Mouse (Mus musculus): ENCODE measurements around the gene Cdh1. TPM values are rescaled to one million over a fixed set of nuclear protein-coding genes. Genes with fewer than 3 reads are reported as not detected.

Cdh1 gene
- polyA plus RNA-seq, 1 experiment from 2014 or later = 108 TPM

- 77% methylated on average over 8 of the region's 8 CpGs for WGBS
These were observed 71.7 kb downstream of the Cdh1 start for GRCm38 (mm10) chr8:106674894-106675293.

GRCm38 (mm10) chr8:106682971-106683668, 80.0 kb downstream of the Cdh1 start, which contains the start of gene Tango6:
Gene Tango6 (plus strand): TSS chr8:106683068.
- Histone ChIP-seq H3K36me3 (ENCODE audit: insufficient read depth, low read length) (no peaks in the 10 kb centered on the region), H3K4me2 (replicated peaks; ENCODE audit: low read depth, low read length) (peak within 1 kb of the TSS; percentile 51), H3K4me1 (ENCODE audit: insufficient read depth, low read length) (peaks cover 13% of the 10 kb centered on the region; the same call in 1 of the 2 replicates), H3K4me3 (ENCODE audit: low read length) (peak within 1 kb of the TSS; percentile 74), H3K27ac (ENCODE audit: low read length) (peak within 1 kb of the TSS; percentile 96), H3K9me3 (ENCODE audit: low read length) (no peaks in the 10 kb centered on the region), H3K9ac (replicated peaks; ENCODE audit: low read length) (peak within 1 kb of the TSS; percentile 85), H3K27me3 (ENCODE audit: insufficient read depth, low read length) (no peaks in the 10 kb centered on the region)
- under 1% methylated on average over 50 of the region's 50 CpGs for WGBS
- ATAC-seq (ENCODE audit: low FRiP score, low TSS enrichment) = peak; percentile 95

More at GRCm38 (mm10) chr8:106674894-106675293, 71.7 kb downstream of the Cdh1 start:
- no peaks in the 10 kb centered on the region for H3K9me3 ChIP-seq (ENCODE audit: low read length)
- no peaks in the 10 kb centered on the region for H3K36me3 ChIP-seq (ENCODE audit: insufficient read depth, low read length)
- no peak overlapping the region for H3K4me3 ChIP-seq (ENCODE audit: low read length)
- no peak overlapping the region for H3K4me2 ChIP-seq (replicated peaks; ENCODE audit: low read depth, low read length)
- H3K27me3 ChIP-seq (ENCODE audit: insufficient read depth, low read length) = no peaks in the 10 kb centered on the region
- no peak overlapping the region for H3K27ac ChIP-seq (ENCODE audit: low read length)
- ATAC-seq (ENCODE audit: low FRiP score, low TSS enrichment) = no peak
- H3K4me1 ChIP-seq (ENCODE audit: insufficient read depth, low read length) = no peaks in the 10 kb centered on the region
- no peak overlapping the region for H3K9ac ChIP-seq (replicated peaks; ENCODE audit: low read length)

- Histone ChIP-seq H3K27me3 (ENCODE audit: insufficient read depth, low read length) (no peaks in the 10 kb centered on the region), H3K9ac (replicated peaks; ENCODE audit: low read length) (no peak overlapping the region), H3K4me2 (replicated peaks; ENCODE audit: low read depth, low read length) (no peak overlapping the region), H3K4me3 (ENCODE audit: low read length) (no peak overlapping the region), H3K4me1 (ENCODE audit: insufficient read depth, low read length) (peaks cover 13% of the 10 kb centered on the region; the same call in 1 of the 2 replicates), H3K36me3 (ENCODE audit: insufficient read depth, low read length) (no peaks in the 10 kb centered on the region), H3K27ac (ENCODE audit: low read length) (no peak overlapping the region), H3K9me3 (ENCODE audit: low read length) (no peaks in the 10 kb centered on the region)
- 95% methylated on average over 4 of the region's 4 CpGs for WGBS
- ATAC-seq (ENCODE audit: low FRiP score, low TSS enrichment) = no peak
These were observed 81.2 kb downstream of the Cdh1 start for GRCm38 (mm10) chr8:106684387-106684786.

- Histone ChIP-seq H3K27me3 (ENCODE audit: insufficient read depth, low read length) (no peaks in the 10 kb centered on the region), H3K9ac (replicated peaks; ENCODE audit: low read length) (no peak overlapping the region), H3K4me1 (ENCODE audit: insufficient read depth, low read length) (peaks cover 13% of the 10 kb centered on the region; the same call in 1 of the 2 replicates), H3K4me3 (ENCODE audit: low read length) (no peak overlapping the region), H3K4me2 (replicated peaks; ENCODE audit: low read depth, low read length) (no peak overlapping the region), H3K36me3 (ENCODE audit: insufficient read depth, low read length) (peaks cover 7% of the 10 kb centered on the region), H3K9me3 (ENCODE audit: low read length) (no peaks in the 10 kb centered on the region), H3K27ac (ENCODE audit: low read length) (no peak overlapping the region)
- WGBS = 2% methylated on average over 4 of the region's 4 CpGs
- no peak for ATAC-seq (ENCODE audit: low FRiP score, low TSS enrichment)
These were observed 84.3 kb downstream of the Cdh1 start for GRCm38 (mm10) chr8:106687479-106687878.

- Histone ChIP-seq H3K9ac (replicated peaks; ENCODE audit: low read length) (no peak overlapping the region), H3K4me1 (ENCODE audit: insufficient read depth, low read length) (no peaks in the 10 kb centered on the region), H3K4me3 (ENCODE audit: low read length) (no peak overlapping the region), H3K36me3 (ENCODE audit: insufficient read depth, low read length) (peaks cover 43% of the 10 kb centered on the region), H3K9me3 (ENCODE audit: low read length) (no peaks in the 10 kb centered on the region), H3K4me2 (replicated peaks; ENCODE audit: low read depth, low read length) (no peak overlapping the region), H3K27ac (ENCODE audit: low read length) (no peak overlapping the region), H3K27me3 (ENCODE audit: insufficient read depth, low read length) (no peaks in the 10 kb centered on the region)
- WGBS = 80% methylated on average over 3 of the region's 3 CpGs
- ATAC-seq (ENCODE audit: low FRiP score, low TSS enrichment) = no peak
These were observed 94.6 kb downstream of the Cdh1 start for GRCm38 (mm10) chr8:106697748-106698248.

- ATAC-seq (ENCODE audit: low FRiP score, low TSS enrichment) = no peak
- no peaks in the 10 kb centered on the region for H3K9me3 ChIP-seq (ENCODE audit: low read length)
- WGBS = 80% methylated on average over 5 of the region's 5 CpGs
- peaks cover 40% of the 10 kb centered on the region for H3K36me3 ChIP-seq (ENCODE audit: insufficient read depth, low read length)
- no peak overlapping the region for H3K4me3 ChIP-seq (ENCODE audit: low read length)
- no peak overlapping the region for H3K9ac ChIP-seq (replicated peaks; ENCODE audit: low read length)
- H3K27ac ChIP-seq (ENCODE audit: low read length) = no peak overlapping the region
- no peak overlapping the region for H3K4me2 ChIP-seq (replicated peaks; ENCODE audit: low read depth, low read length)
- peaks cover 3% of the 10 kb centered on the region for H3K4me1 ChIP-seq (ENCODE audit: insufficient read depth, low read length)
- H3K27me3 ChIP-seq (ENCODE audit: insufficient read depth, low read length) = no peaks in the 10 kb centered on the region
These were observed 96.4 kb downstream of the Cdh1 start for GRCm38 (mm10) chr8:106699588-106699987.

GRCm38 (mm10) chr8:106700131-106700530, 97.0 kb downstream of the Cdh1 start:
- Histone ChIP-seq H3K4me1 (ENCODE audit: insufficient read depth, low read length) (peaks cover 6% of the 10 kb centered on the region), H3K4me3 (ENCODE audit: low read length) (no peak overlapping the region), H3K9me3 (ENCODE audit: low read length) (no peaks in the 10 kb centered on the region), H3K27ac (ENCODE audit: low read length) (no peak overlapping the region), H3K27me3 (ENCODE audit: insufficient read depth, low read length) (no peaks in the 10 kb centered on the region), H3K36me3 (ENCODE audit: insufficient read depth, low read length) (peaks cover 38% of the 10 kb centered on the region), H3K4me2 (replicated peaks; ENCODE audit: low read depth, low read length) (no peak overlapping the region), H3K9ac (replicated peaks; ENCODE audit: low read length) (no peak overlapping the region)
- ATAC-seq (ENCODE audit: low FRiP score, low TSS enrichment) = no peak
- 93% methylated on average over 6 of the region's 6 CpGs for WGBS

GRCm38 (mm10) chr8:106701360-106701759, 98.2 kb downstream of the Cdh1 start:
- Histone ChIP-seq H3K27me3 (ENCODE audit: insufficient read depth, low read length) (no peaks in the 10 kb centered on the region), H3K4me3 (ENCODE audit: low read length) (no peak overlapping the region), H3K4me2 (replicated peaks; ENCODE audit: low read depth, low read length) (no peak overlapping the region), H3K9me3 (ENCODE audit: low read length) (no peaks in the 10 kb centered on the region), H3K36me3 (ENCODE audit: insufficient read depth, low read length) (peaks cover 30% of the 10 kb centered on the region), H3K4me1 (ENCODE audit: insufficient read depth, low read length) (peaks cover 6% of the 10 kb centered on the region), H3K27ac (ENCODE audit: low read length) (no peak overlapping the region), H3K9ac (replicated peaks; ENCODE audit: low read length) (no peak overlapping the region)
- ATAC-seq (ENCODE audit: low FRiP score, low TSS enrichment) = no peak
- WGBS = 84% methylated on average over 3 of the region's 3 CpGs

- ATAC-seq (ENCODE audit: low FRiP score, low TSS enrichment) = 0 out of 2 replicates have a peak, but pooled peaks have one; percentile 23
- Histone ChIP-seq H3K9me3 (ENCODE audit: low read length) (no peaks in the 10 kb centered on the region), H3K27ac (ENCODE audit: low read length) (peak overlapping the region; percentile 92), H3K4me1 (ENCODE audit: insufficient read depth, low read length) (peaks cover 6% of the 10 kb centered on the region), H3K4me2 (replicated peaks; ENCODE audit: low read depth, low read length) (0 out of 2 replicates have a peak overlapping the region, but pooled peaks have one; percentile 11), H3K9ac (replicated peaks; ENCODE audit: low read length) (0 out of 2 replicates have a peak overlapping the region, but pooled peaks have one; percentile 25), H3K27me3 (ENCODE audit: insufficient read depth, low read length) (no peaks in the 10 kb centered on the region), H3K36me3 (ENCODE audit: insufficient read depth, low read length) (peaks cover 7% of the 10 kb centered on the region), H3K4me3 (ENCODE audit: low read length) (no peak overlapping the region)
- WGBS = 75% methylated on average over 9 of the region's 9 CpGs
These were observed 101.2 kb downstream of the Cdh1 start for GRCm38 (mm10) chr8:106704199-106704900.

Measured in kidney, embryonic 16.5 days (tissue).